Mouse (Mus musculus) Patski (cell line): Measurements from ENCODE around the gene Fmo5. TPM values are rescaled to one million over a fixed set of nuclear protein-coding genes. Genes with fewer than 3 reads are reported as not detected.

ENCODE experiments used
- ATAC-seq: fragments of 100-300 bp; one replicate; pipeline ENCODE4 v1.8.0; 2021
- CTCF ChIA-PET: fragments of 350-600 bp; sonication (Branson Sonifier 250); formaldehyde crosslinking; loops from one replicate; lab custom pipeline; 2022; ENCODE audit warnings: inconsistent platforms; lab: Charles Lee
- POLR2A ChIA-PET: fragments of 350-600 bp; sonication (Branson Sonifier 250); formaldehyde crosslinking; loops from one replicate; lab custom pipeline; 2022; ENCODE audit warnings: antibody characterized with exemption, inconsistent platforms; lab: Charles Lee
- DNase-seq: peaks from one replicate; pipeline ENCODE4 v3.0.0-alpha.2; 2011; ENCODE audit warnings: low read depth, low spot score
- H3K27me3 ChIP-seq: fragments of 371-371 bp; one replicate; pipeline ENCODE4 v1.5.1; 2021
- CTCF ChIP-seq: fragments of 100-300 bp; IDR thresholded peaks from one replicate; pipeline ENCODE4 v1.5.1; 2021
- in situ Hi-C: fragments of 300-500 bp; cut with MboI; formaldehyde crosslinking; loops from 3 replicates; pipeline ENCODE4 v1.11.1; 2018; ENCODE audit warnings: low pct_unique_long_range_greater_than_20kb, mixed read lengths
- polyA plus RNA-seq: library from polyadenylated mRNA; unstranded; gene quantifications from one replicate; pipeline ENCODE4 v1.2.3, GENCODE M21; 2021

Fmo5 gene
- polyA plus RNA-seq, 1 experiment from 2014 or later = 1.9 TPM

DNA sequence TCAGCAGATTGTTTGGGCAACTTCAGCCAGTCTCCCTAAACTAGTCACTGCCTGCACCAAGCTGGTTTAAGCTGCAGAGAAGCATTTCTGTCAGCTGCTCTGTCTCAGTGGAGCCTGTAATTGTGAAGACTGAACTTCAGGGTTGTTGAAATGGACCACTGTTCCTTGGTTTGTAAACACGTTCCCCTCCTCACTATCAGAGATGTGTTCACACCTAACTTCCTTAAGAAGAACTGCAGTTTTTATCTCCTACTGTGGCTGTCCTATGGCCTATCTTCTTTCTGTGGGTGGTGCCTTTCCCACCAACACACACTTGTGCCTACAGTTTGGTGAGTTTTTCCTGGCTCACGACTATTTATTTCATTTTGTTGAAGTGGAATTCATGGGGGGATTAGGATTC lies 60.7 kb downstream of the Fmo5 start:
- in situ Hi-C loops = no loop called here
- ATAC-seq = no peak
- CTCF ChIA-PET = no interaction called here
- H3K27me3 ChIP-seq = no peaks in the 10 kb centered on the region
- DNase-seq = no peak
- POLR2A ChIA-PET = interaction anchor here (0.8 kb wide), 1 partner anchor 68 kb away, joined by 3 read pairs; no protein-coding TSS in a partner anchor
- no peak for TF ChIP-seq CTCF

DNA sequence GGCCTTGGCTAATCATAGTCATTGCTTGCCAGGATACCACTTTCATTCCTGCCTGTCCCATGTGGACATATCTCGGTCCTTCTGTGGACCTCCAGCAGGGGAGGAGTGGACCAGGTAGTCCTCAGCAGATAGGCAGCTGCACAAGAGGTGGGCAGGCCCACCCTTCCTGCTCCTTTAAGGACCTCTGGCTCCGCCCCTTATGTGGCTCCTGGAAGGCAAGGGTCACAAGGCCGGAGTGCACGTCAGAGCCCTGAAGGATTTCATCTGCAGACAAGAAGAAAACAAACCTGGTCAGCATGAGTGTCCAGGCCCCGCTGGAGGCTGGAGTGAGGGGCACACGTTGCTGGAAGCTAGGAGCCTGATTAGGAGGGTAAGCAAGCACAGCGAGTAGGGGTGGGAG lies 62.0 kb downstream of the Fmo5 start:
- no peak for ATAC-seq
- DNase-seq = no peak
- TF ChIP-seq CTCF = no peak
- ChIA-PET CTCF (no interaction called here), POLR2A (no interaction called here)
- in situ Hi-C loops = no loop called here
- H3K27me3 ChIP-seq = no peaks in the 10 kb centered on the region

DNA sequence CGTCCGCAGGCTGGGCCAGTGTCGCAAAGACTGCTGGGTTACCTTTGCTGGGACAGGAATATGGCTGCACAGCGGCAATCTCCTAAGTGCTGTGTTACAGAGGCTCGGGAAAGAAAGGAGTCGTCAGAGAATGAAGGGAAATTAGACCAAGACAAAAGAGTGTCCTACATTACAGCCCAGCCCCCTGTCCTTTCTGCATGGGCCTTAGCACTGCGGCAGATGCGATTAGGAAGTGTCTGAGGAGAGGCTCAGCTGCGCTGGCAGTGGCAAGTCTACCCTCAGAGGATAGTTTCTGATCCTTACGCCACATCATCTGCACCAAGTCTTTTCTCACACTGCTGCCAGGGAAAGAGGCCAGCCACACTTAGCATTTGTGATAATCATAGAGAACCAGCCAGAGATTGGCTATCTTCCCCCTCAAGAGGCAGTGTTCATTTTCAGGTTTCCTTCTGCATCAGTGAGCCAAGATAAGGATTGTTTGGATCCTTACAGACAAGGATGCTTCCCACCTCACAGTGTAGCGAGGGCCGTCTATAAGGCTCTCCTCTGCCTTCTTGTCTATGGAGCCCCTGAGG lies 62.9 kb downstream of the Fmo5 start:
- POLR2A ChIA-PET = no interaction called here
- in situ Hi-C loops = no loop called here
- no peak for DNase-seq
- TF ChIP-seq CTCF = no peak
- H3K27me3 ChIP-seq = no peaks in the 10 kb centered on the region
- no peak for ATAC-seq
- CTCF ChIA-PET = no interaction called here

DNA sequence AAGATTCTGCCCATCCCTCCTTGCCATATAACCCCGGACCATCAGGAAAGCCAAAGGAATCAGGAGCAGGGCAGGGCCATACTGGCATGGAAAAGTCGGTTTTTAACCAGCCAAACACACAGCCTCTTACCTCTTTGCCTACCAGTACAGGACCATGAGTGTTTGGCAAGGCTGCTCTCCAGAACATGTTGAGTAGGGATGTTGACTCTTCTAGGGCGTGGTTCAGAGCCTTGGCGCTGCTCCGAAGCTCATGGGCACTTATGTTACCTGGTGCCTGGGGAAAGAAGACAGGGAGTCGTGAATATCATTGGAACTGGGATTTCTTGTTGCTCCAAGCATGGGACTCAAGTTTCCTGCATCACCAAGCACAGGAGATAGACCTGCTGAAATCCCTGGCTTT lies 65.2 kb downstream of the Fmo5 start:
- CTCF ChIA-PET = no interaction called here
- POLR2A ChIA-PET = no interaction called here
- no peak for ATAC-seq
- DNase-seq = no peak
- H3K27me3 ChIP-seq = no peaks in the 10 kb centered on the region
- TF ChIP-seq CTCF = no peak
- in situ Hi-C loops = no loop called here

DNA sequence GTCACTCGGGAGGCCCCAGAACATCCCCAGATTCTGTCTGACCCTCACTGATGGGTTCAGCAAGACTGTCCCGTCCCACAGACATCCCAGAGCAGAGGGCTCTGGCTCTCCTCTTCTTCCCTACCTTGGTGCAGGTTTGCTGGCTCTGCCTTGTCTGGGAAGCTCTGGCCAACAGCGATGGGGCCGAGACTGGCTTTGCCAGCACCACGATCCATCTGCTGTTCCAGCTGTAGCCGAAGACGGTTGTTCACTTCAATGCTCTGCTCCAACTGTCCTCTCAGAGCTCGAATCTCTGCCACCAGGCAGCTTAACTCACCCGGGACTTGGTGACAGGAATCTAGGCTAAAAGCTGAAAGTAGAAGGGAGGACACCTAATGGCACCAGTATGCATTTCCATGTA lies 68.3 kb downstream of the Fmo5 start:
- POLR2A ChIA-PET = interaction anchor here (0.6 kb wide), 1 partner anchor 11 kb away, joined by 3 read pairs; no protein-coding TSS in a partner anchor
- no peak for TF ChIP-seq CTCF
- no peak for ATAC-seq
- CTCF ChIA-PET = no interaction called here
- DNase-seq = no peak
- in situ Hi-C loops = no loop called here
- H3K27me3 ChIP-seq = no peaks in the 10 kb centered on the region

DNA sequence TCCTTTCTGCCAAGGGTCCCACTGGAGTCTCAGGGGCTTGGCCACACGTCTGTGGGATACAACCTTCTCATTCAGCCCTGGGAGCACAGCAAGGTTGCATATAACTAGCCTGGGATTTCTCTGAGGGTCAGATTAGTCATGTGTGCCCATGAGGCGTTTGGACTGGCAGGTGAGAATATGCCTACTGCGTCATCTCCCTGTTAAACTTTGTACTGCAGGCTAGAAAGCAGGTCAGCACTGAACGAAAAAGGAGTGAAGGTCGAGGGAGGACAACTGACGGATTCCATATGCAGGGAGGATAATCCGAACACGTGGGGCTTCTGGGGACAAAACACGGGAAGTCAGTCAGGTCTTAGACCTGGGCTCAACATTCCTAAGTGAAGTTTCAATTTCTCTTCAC lies 68.7 kb downstream of the Fmo5 start:
- no peak for TF ChIP-seq CTCF
- ATAC-seq (no peak), DNase-seq (no peak)
- ChIA-PET CTCF (no interaction called here), POLR2A (no interaction called here)
- no peaks in the 10 kb centered on the region for H3K27me3 ChIP-seq
- in situ Hi-C loops = no loop called here

DNA sequence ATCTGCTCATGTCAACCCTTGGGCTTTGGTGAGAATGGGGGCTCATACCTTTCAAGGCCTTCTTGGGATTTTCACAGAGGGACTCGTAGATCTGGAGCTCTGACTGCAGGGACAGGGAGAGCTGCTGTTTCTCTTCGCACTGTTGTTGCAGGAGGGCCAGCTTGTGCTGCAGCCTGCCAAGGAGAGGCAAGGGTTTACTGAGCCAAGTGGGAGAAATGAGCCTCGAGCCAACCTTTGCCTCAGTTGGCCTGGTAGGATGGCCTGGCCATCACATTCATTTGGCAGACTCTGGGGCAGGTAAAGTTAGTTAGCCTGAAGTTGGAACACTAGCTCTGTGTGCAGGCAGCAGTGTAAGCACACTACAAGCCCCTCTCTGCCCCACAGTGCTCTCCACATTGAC lies 70.5 kb downstream of the Fmo5 start:
- no peaks in the 10 kb centered on the region for H3K27me3 ChIP-seq
- ChIA-PET CTCF (no interaction called here), POLR2A (no interaction called here)
- in situ Hi-C loops = no loop called here
- ATAC-seq = no peak
- DNase-seq = no peak
- no peak for TF ChIP-seq CTCF

DNA sequence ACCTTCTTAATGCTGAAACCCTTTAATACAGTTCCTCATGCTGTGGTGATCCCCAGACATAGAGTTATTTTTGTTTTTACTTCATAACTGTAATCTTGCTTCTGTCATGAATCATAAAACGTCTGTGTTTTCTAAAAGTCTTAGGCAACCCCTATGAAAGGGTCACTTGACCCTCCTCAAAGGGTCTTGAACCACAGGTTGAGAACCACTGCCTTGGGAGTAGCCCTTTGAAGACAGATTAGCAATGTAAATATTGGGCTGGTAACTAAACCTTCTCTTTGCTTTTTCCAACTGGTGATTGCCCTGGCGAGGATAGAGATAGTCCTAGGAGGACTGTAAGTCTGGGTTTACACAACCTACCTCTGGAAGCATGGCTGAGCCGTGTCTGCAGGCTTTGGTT lies 72.6 kb downstream of the Fmo5 start:
- CTCF ChIA-PET = no interaction called here
- TF ChIP-seq CTCF = no peak
- POLR2A ChIA-PET = no interaction called here

DNA sequence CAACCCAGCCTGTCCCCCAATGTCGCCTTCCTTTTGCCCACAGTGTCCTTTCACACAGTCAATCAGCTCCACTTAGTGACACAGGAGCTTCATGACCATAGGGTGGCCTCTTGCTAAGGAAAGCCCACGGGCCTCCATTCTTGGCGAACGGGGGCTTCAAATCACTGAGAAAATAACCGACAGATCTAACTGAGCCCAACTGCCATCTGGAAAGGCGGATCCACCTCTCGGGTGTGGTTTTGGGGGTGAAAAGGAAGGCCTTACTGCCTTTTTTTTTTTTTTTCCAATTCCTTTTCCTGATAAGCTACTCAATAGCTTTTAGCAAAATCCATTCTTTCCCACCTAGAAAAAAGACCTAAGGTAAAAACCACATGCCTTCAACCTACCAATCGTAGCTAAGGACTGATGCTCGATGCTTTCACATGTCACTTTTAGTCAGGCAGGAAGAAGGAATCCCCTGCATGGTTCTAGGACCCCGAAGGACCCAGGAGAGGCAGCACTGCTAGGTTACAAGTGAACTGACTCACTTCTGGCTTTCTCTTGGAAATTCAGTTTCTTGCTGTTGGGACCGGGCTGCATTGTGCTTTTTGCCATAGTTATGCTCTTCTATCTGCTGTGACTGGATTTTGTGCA lies 74.0 kb downstream of the Fmo5 start:
- ChIA-PET CTCF (interaction anchor here (0.9 kb wide), 1 partner anchor 15 kb away, joined by 3 read pairs; no protein-coding TSS in a partner anchor), POLR2A (interaction anchor here (0.6 to 0.7 kb wide), 2 partner anchors 34 to 628 kb away, joined by 3 read pairs; no protein-coding TSS in a partner anchor)
- in situ Hi-C loops = no loop called here
- ATAC-seq (no peak), DNase-seq (no peak)
- no peaks in the 10 kb centered on the region for H3K27me3 ChIP-seq
- TF ChIP-seq CTCF = no peak

More for the DNA sequence above, 72.6 kb downstream of the Fmo5 start:
- in situ Hi-C loops = no loop called here
- DNase-seq = no peak
- H3K27me3 ChIP-seq = no peaks in the 10 kb centered on the region
- ATAC-seq = no peak

Other genes starting within 250 kb of the Fmo5 start
- gene Olfr1402, start 206.8 kb upstream of the Fmo5 start, polyA plus RNA-seq = not detected
- gene Chd1l, start 18.6 kb upstream of the Fmo5 start, polyA plus RNA-seq = 23.2 TPM
- gene Prkab2, start 29.4 kb downstream of the Fmo5 start, polyA plus RNA-seq = 7.8 TPM
- gene Gm17651, start 45.9 kb downstream of the Fmo5 start, polyA plus RNA-seq = not detected